Mouse (Mus musculus): ENCODE measurements around the gene Rhbdd1.

Gene Rhbdd1

GRCm38 (mm10) chr1:82291930-82292712 is 24.1 kb upstream of the Rhbdd1 start:
- no peak for DNase-seq

DNA sequence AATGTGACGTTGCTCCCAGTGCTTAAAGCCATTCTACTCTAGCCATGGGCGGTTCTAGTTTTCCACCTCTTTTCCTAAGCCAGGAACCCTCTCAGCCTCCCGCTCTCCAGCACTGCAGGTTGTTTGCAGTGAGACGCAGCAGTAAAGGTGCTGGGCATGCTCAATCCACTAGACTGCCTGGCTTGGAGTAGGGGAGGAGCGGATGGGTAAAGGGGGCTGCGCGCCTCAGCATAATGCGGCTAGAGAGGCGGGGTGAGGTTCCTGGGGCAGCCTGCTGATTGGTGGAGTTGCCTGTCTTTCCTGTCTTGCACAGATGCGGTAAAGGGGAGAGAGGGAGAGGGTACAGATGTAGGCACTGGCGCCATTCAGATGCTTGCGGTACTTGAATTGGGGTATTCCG is 23.5 kb upstream of the Rhbdd1 start:
- peak; percentile 90 for DNase-seq

- DNase-seq: peak; percentile 46
These were observed 22.1 kb upstream of the Rhbdd1 start for GRCm38 (mm10) chr1:82294102-82294501.

DNA sequence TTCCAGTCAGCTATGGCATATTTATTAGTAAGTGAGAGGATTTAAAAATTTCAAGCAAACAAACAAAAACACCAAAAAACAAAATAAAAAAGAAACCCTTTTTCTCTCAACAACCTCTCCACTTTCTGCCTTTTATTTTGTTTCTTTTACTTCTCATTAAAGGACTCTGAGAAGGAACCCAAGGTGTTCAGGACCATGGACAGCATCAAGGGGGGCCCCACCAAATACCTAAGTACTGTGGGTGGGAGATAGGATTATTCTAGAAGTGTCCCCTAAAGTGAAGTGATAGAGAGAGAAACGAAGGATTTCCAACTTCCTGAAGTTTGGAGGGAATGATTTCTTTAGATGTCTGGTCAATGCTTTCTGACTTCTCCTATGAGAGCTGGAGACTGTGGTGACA is 17.7 kb upstream of the Rhbdd1 start:
- no peak for DNase-seq

DNA sequence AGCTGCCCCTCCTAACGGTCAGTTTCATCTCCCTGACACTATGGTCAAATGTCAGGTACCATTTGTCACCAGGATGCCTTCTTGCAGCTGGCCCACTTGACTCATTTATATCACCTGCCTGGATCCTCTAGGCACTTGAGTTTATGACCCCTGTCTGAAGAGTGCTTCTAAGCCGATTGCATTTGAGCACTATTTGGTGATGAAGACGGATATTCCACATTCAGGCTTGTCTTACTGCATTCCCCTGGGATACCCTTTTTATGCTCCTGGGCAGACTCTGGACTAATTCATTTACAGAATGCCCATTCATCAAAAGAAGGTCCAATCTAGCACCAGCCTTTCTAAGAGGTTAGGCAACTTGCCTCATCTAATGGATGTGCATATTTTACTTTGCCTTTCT is 11.8 kb upstream of the Rhbdd1 start:
- DNase-seq: no peak

DNA sequence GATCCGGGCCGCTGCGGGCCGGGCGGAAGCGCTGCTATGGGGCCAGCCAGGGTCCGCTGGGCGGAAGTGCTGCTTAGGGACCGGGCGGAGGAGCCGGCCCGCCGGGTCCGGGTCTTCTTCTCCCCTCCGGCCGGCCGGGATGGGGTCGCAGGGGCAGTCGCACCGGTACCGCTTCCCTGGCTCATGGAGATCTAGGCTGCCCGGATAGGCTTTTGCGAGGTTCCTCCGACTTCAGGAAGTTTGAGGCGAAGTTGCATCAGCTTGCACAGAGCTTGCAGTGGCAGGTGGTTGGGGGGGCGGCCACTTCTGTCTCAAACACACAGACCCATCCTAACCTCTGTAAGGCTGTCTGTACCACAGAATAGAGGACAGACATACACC is 484 bp downstream of the Rhbdd1 start:
- DNase-seq: peak; percentile 23

DNA sequence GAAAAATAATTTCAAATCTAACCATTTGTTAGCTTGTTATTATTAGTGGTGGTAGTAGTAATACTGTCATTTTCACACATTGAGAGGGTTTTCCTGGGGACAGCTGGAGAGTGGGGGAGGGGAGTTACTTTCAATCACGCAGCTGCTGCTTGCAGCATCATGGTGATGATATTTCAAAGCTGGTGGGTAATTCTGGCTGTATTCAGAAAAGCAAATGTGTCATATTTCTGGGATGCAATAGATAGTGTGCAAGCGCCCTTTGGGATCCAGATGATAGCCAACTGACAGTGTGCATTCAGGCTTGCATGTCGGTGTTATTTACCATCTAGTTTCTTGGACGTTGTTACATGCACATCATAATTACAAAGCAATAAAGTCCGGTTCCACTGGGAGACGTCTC is 4.2 kb downstream of the Rhbdd1 start:
- peak; percentile 13 for DNase-seq

DNA sequence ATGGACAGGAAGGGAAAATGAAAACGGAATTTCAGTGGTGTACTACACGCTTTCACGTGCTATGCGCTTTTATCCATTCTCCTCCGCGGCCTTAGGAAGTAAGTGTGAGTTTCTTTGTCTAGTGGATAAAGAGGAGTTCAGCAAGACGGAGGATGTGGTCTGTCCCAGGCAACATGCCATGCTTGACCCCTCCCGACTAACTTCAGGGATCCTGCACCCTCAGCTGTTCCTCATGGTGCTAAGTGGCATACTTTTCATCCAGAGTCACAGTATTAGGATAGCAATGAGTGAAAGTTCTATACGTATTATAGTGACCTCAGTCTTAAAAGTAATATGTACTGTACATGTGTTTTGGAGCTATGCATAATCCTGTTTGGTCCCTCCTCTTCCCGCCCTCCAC is 4.6 kb downstream of the Rhbdd1 start:
- DNase-seq: no peak

DNA sequence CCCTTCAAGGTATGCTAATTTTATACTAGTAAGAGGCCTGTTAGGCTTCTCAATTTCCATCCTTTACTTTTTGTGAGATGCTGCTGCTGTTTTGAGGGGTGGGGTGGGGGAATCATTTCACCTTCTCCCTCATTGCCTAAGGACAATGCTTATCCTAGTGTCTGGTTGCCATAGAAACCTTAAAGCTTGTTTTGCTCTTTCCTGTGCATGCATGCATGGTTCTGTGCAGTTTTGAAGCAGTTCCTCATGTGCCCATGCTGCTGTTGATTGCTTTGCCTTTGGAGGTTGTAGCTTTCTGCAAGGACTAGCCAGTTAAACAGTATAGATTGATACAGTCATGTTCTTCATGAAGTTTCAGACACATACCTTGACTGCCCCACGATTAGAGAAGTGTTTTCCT is 5.2 kb downstream of the Rhbdd1 start:
- no peak for DNase-seq

DNA sequence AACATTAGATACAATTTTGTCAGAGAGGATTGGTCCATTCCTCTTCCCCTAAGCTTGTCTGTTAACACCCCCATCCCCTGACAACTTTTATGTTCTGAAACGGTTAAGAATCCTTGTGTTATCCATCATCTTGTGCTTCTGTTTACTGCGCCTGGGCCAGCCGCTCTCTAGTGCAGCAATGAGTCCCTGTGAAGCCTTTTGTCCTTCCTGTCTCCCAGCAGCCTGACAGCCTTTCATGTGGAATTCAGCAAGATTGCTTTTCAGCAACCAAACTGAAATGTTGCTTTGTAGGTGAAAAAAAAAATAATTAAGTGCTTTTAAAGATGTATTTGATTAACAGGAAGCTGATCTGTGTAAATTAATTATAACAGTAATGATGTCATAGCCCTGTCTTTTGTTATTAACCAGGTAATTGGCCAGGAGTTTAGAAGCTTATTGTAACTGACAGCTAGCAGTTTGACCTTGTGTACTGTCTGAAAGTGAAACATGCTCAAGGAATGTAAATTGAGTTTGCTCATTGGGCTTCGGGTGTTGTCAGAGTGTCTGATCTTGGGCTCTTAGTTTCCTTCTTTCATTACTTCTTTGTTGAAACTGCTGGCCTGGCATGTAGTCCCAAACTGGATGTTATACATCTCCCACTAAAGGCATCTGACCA is 8.0 kb downstream of the Rhbdd1 start:
- no peak for DNase-seq

- no peak for DNase-seq
These were observed 9.9 kb downstream of the Rhbdd1 start for GRCm38 (mm10) chr1:82326120-82326519.

DNA sequence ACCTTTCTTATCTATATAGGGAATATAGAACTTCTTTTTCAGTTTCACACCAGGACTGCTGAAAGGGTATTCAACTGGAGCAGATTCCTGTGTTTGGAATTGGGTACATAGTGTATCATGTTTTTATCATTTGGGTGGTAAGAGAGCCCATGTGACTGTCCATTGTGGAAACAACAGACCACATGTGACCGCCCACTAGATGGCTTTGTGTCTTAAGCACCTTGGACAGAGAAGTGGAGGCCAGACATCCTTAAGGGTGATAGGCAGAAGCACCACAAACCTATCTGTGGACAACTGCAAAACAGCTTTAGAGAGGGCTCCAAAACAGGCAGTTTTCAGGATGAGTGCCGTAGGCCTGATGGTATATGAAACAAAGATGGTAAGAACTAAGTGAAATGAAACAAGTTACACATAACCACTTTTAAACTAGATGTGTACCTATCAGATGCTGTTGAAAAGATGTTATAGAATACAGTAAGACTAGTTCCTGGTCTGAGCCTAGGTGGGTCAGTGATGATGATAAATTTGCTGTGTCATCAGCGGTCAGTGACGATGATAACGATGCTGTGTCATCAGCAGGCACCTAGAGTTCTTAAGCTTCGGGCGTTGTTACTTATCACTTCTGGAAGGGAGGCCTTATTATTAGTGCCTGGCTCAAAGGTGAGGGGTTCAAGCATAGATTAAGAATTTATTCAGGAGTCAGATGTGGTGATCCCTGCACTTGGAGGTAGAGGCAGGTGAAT is 12.0 kb downstream of the Rhbdd1 start:
- no peak for DNase-seq

DNA sequence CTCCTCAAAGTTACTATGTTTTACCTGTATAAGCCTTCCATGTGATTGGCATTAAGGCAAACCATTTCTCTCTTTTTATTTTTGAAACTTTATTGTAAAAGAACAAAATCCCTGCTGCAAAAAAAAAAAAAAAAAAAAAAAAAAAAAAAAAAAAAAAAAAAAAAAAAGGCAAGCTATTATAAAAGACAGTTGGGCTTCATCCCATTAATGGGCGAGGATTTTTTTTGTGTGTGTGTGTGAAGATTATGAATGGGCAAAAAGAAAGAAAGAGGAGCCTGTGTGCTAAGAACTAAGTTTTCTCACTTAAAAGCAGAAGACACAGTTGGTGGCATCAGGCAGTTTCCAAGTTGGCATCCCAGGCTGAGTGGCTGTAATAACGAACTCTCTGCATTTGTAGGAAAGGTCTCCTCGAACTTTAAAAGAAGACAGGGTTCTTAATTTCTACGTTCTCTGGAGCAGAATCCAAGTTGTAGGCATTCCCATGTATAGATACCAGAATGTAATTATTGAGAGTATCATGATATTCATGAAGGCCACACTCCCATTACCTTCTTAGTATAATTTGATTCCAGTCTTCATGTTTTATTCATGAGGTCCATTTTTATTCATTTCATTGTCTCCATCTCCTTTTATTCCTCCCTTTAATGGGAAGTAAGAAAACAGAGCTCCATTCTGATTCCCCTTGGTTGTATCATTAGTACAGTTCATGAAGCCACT is 13.1 kb downstream of the Rhbdd1 start:
- no peak for DNase-seq

DNA sequence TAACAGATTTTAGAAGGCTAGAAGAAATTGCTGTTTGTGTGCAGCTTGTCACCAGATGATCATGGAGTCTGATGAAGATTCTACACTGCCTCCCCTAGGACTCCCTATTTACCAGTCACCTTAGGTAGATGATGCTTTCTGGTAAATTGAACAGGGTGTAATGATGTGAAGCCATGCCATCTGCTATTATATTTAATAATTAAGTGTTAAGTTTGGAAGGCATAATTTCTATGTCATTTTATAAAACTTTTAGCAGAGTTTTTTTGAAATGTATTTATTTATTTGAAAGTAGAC is 13.6 kb downstream of the Rhbdd1 start:
- no peak for DNase-seq

DNA sequence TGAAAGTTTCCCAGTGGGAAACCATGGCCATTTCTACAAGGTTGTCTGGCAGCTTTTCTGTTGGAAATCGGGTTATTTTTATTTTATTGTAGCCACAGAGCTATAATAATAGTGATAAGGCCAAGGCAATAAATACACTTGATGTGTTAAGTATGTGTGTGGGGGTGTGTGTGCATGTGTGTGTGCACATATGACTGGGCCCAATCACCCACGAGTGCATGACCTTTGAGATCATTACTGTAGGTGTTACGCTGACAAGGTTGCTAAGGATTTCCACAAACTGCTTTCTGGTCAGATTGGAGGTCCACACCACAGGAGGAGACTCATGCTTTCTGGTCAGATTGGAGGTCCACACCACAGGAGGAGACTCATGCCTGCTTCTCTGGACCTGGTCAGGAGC is 18.3 kb downstream of the Rhbdd1 start:
- DNase-seq: no peak

GRCm38 (mm10) chr1:82353089-82353488 is 36.8 kb downstream of the Rhbdd1 start:
- DNase-seq: no peak

- DNase-seq: no peak
These were observed 37.5 kb downstream of the Rhbdd1 start for GRCm38 (mm10) chr1:82353755-82354154.

- peak; percentile 19 for DNase-seq
These were observed 42.8 kb downstream of the Rhbdd1 start for GRCm38 (mm10) chr1:82358871-82359647.

GRCm38 (mm10) chr1:82359648-82360026 is 43.4 kb downstream of the Rhbdd1 start:
- no peak for DNase-seq

DNA sequence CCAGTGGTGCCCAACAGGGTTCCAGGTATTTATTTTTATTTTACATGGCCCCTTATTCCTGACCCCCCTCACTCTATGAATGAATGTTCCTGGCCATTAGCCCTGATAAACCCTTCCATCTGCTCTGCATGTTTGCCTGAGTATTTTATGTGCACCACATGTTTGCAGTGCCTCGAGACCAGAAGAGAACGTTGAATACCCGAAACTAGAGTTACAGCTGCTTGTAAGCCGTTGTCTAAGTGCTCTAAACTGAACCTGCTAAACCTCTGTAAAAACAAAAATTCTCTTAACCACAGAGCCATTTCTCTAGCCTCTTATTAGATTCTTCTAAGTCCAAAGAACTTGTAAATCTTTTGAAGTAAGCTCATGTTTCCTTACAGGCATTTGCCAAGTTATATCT is 45.0 kb downstream of the Rhbdd1 start:
- no peak for DNase-seq

- DNase-seq: peak; percentile 44
These were observed 45.9 kb downstream of the Rhbdd1 start for GRCm38 (mm10) chr1:82362165-82362564.

DNA sequence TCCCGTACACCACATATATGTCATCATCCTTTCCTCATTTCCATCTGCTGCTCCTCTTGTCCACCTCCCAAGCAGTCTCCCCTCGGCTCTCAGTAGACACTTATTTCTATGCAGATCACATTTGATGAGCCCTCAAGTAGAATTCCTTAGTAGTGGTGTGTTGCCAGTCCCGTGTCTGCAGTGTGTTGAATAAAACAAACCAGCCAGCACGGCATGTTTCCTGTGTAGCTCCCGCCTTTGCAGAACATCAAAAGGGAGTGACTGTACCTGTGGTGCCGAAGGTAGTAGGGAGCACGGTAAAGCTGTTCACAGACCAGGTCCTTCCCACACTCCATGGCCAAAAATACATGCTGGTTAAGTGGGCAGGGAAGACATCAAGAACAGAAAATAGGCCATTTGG is 47.8 kb downstream of the Rhbdd1 start:
- no peak for DNase-seq

DNA sequence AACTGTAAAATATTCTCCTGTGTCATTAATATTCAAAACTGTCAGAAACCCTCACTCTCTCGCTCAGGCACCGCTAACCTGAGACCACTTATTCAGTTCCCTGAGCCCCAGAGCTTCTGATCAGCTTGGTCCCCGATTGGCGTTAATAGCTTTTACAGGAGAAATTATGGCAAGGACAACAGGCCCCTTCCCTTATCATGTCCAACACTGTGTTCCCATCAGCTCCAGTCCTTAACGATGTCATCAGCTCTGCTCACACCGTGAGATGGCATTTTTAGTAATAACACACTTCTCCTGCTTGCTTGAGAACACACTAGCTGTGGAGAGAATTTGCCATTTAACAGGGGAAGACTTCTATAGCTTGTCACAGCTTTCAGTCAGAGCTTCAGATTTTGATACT is 48.2 kb downstream of the Rhbdd1 start:
- DNase-seq: no peak
